Mouse (Mus musculus): ENCODE measurements around the gene Rad51. TPM values are rescaled to one million over a fixed set of nuclear protein-coding genes. Genes with fewer than 3 reads are reported as not detected.

Gene Rad51
- polyA plus RNA-seq, 1 experiment from 2014 or later: 39.6 TPM

GRCm38 (mm10) chr2:119176761-119177160 lies 64.2 kb downstream of the Rad51 start:
- Histone ChIP-seq H3K4me1 (ENCODE audit: control insufficient read depth, insufficient read depth, low read length) (peaks cover 27% of the 10 kb centered on the region), H3K4me3 (ENCODE audit: low read depth, low read length) (no peak overlapping the region), H3K36me3 (ENCODE audit: control insufficient read depth, insufficient read depth, low read length) (no peaks in the 10 kb centered on the region; the same call in 1 of the 2 replicates), H3K27ac (ENCODE audit: low read depth, low read length) (no peak overlapping the region), H3K9ac (ENCODE audit: low read depth, low read length) (no peak overlapping the region), H3K27me3 (ENCODE audit: control insufficient read depth, insufficient read depth, low read length) (no peaks in the 10 kb centered on the region), H3K4me2 (no peak overlapping the region), H3K9me3 (replicated peaks; ENCODE audit: control insufficient read depth, low read length) (no peaks in the 10 kb centered on the region)
- WGBS (ENCODE audit: insufficient replicate concordance): 58% methylated on average over 3 of the region's 3 CpGs
- ATAC-seq (replicated peaks; ENCODE audit: insufficient number of reproducible peaks, low FRiP score, low TSS enrichment): no peak

GRCm38 (mm10) chr2:119177384-119177939 lies 64.9 kb downstream of the Rad51 start:
- H3K4me3 ChIP-seq (ENCODE audit: low read depth, low read length): no peak overlapping the region
- no peak overlapping the region for H3K27ac ChIP-seq (ENCODE audit: low read depth, low read length)
- H3K9ac ChIP-seq (ENCODE audit: low read depth, low read length): no peak overlapping the region
- 84% methylated on average over 5 of the region's 5 CpGs for WGBS (ENCODE audit: insufficient replicate concordance)
- H3K36me3 ChIP-seq (ENCODE audit: control insufficient read depth, insufficient read depth, low read length): no peaks in the 10 kb centered on the region; the same call in 1 of the 2 replicates
- no peaks in the 10 kb centered on the region for H3K9me3 ChIP-seq (replicated peaks; ENCODE audit: control insufficient read depth, low read length)
- ATAC-seq (replicated peaks; ENCODE audit: insufficient number of reproducible peaks, low FRiP score, low TSS enrichment): no peak
- H3K27me3 ChIP-seq (ENCODE audit: control insufficient read depth, insufficient read depth, low read length): no peaks in the 10 kb centered on the region
- H3K4me1 ChIP-seq (ENCODE audit: control insufficient read depth, insufficient read depth, low read length): peaks cover 20% of the 10 kb centered on the region
- H3K4me2 ChIP-seq: no peak overlapping the region

DNA sequence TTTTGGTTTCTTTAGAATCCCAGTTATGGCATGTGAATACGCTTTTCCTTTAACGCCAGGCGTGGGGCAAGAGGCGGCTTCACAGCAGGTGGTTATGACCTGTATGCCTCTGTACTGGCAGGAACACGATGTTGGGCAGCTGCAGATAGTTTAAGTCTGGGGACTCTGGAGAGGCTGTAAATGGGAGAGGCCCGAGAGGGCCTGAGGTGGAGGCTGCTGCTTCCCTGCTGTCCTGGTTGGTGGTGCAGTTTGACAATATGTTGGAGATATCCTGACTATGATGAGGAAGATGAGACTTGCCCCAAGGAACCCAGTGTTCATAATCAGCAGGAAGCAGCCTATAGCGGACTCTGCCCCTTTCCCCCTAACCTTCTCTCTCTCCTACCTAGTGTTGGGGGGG lies 70.3 kb downstream of the Rad51 start:
- H3K4me3 ChIP-seq (ENCODE audit: low read depth, low read length): no peak overlapping the region
- H3K9ac ChIP-seq (ENCODE audit: low read depth, low read length): no peak overlapping the region
- no peak for ATAC-seq (replicated peaks; ENCODE audit: insufficient number of reproducible peaks, low FRiP score, low TSS enrichment)
- no peak overlapping the region for H3K27ac ChIP-seq (ENCODE audit: low read depth, low read length)
- H3K4me2 ChIP-seq: no peak overlapping the region
- H3K4me1 ChIP-seq (ENCODE audit: control insufficient read depth, insufficient read depth, low read length): no peaks in the 10 kb centered on the region
- 83% methylated on average over 7 of the region's 7 CpGs for WGBS (ENCODE audit: insufficient replicate concordance)
- no peaks in the 10 kb centered on the region for H3K27me3 ChIP-seq (ENCODE audit: control insufficient read depth, insufficient read depth, low read length)
- peaks cover 3% of the 10 kb centered on the region; the same call in 1 of the 2 replicates for H3K36me3 ChIP-seq (ENCODE audit: control insufficient read depth, insufficient read depth, low read length)
- no peaks in the 10 kb centered on the region for H3K9me3 ChIP-seq (replicated peaks; ENCODE audit: control insufficient read depth, low read length)

DNA sequence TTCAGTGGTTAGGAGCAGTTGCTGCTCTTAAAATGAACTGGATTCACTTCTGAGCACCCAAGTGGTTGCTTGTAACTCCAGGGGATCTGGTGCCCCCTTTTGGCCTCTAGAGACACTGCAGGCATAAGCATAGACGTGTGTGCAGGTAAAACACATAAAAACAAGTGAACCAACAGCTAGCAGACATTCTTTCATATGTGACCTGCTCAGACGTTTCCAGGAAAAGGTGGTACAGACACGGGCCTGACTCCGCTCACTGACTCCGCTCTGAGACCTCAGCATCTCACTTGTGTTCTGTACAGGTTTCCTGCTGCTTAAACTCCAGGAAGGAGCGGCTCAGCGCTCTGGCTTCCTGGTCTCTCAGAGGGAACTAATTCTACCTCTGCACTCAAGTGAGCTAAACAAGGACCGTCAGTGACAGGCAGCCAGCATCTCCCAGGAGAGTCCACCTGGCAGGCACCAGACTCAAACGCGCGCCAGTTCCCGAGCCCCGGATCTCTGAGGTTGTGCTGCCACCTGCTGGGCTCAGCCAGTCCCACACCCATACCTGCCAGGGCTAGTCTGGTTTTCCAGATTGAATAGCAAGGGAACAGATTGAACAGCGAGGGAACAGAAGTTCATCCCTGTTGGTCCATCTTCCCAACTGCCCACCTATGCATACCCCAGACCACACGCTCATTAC lies 76.6 kb downstream of the Rad51 start:
- Histone ChIP-seq H3K4me2 (peak overlapping the region; percentile 85), H3K9ac (ENCODE audit: low read depth, low read length) (no peak overlapping the region), H3K36me3 (ENCODE audit: control insufficient read depth, insufficient read depth, low read length) (0 out of 2 replicates have a peak, but pooled peaks cover 3% of the 10 kb centered on the region), H3K4me3 (ENCODE audit: low read depth, low read length) (peak overlapping the region; percentile 25), H3K27ac (ENCODE audit: low read depth, low read length) (no peak overlapping the region), H3K9me3 (replicated peaks; ENCODE audit: control insufficient read depth, low read length) (no peaks in the 10 kb centered on the region), H3K27me3 (ENCODE audit: control insufficient read depth, insufficient read depth, low read length) (no peaks in the 10 kb centered on the region), H3K4me1 (ENCODE audit: control insufficient read depth, insufficient read depth, low read length) (no peaks in the 10 kb centered on the region)
- ATAC-seq (replicated peaks; ENCODE audit: insufficient number of reproducible peaks, low FRiP score, low TSS enrichment): peak; percentile 61; the same call in 1 of the 2 replicates
- 6% methylated on average over 15 of the region's 15 CpGs for WGBS (ENCODE audit: insufficient replicate concordance)

DNA sequence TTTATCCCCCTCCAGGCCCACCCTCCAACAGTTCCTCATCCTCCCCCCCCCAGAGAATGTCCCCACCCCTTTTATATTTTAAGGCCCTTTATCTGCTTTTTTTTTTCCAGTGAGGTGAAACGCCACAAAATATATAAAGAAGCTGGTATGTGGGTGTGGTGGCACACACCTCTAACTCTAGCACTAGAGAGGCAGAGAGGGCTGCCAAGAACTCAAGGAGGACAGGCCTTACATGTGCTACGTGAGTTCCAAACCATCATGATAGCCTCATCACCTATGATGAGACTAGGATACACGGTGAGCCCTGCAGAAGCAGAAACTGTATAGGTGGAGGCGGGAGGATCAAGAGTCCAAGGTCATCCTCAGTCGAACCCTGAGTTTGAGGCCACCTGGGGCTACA lies 78.4 kb downstream of the Rad51 start:
- no peak overlapping the region for H3K4me2 ChIP-seq
- no peaks in the 10 kb centered on the region for H3K27me3 ChIP-seq (ENCODE audit: control insufficient read depth, insufficient read depth, low read length)
- H3K4me1 ChIP-seq (ENCODE audit: control insufficient read depth, insufficient read depth, low read length): no peaks in the 10 kb centered on the region
- 79% methylated on average over 5 of the region's 5 CpGs for WGBS (ENCODE audit: insufficient replicate concordance)
- no peak overlapping the region for H3K27ac ChIP-seq (ENCODE audit: low read depth, low read length)
- ATAC-seq (replicated peaks; ENCODE audit: insufficient number of reproducible peaks, low FRiP score, low TSS enrichment): no peak
- no peaks in the 10 kb centered on the region for H3K9me3 ChIP-seq (replicated peaks; ENCODE audit: control insufficient read depth, low read length)
- H3K36me3 ChIP-seq (ENCODE audit: control insufficient read depth, insufficient read depth, low read length): no peaks in the 10 kb centered on the region
- H3K9ac ChIP-seq (ENCODE audit: low read depth, low read length): no peak overlapping the region
- no peak overlapping the region for H3K4me3 ChIP-seq (ENCODE audit: low read depth, low read length)

GRCm38 (mm10) chr2:119194140-119194539 lies 81.5 kb downstream of the Rad51 start:
- no peak overlapping the region for H3K27ac ChIP-seq (ENCODE audit: low read depth, low read length)
- no peaks in the 10 kb centered on the region for H3K36me3 ChIP-seq (ENCODE audit: control insufficient read depth, insufficient read depth, low read length)
- no peaks in the 10 kb centered on the region for H3K27me3 ChIP-seq (ENCODE audit: control insufficient read depth, insufficient read depth, low read length)
- H3K4me2 ChIP-seq: no peak overlapping the region
- no peak overlapping the region for H3K4me3 ChIP-seq (ENCODE audit: low read depth, low read length)
- H3K9ac ChIP-seq (ENCODE audit: low read depth, low read length): no peak overlapping the region
- 84% methylated on average over 5 of the region's 5 CpGs for WGBS (ENCODE audit: insufficient replicate concordance)
- peaks cover 8% of the 10 kb centered on the region; the same call in 1 of the 2 replicates for H3K4me1 ChIP-seq (ENCODE audit: control insufficient read depth, insufficient read depth, low read length)
- ATAC-seq (replicated peaks; ENCODE audit: insufficient number of reproducible peaks, low FRiP score, low TSS enrichment): no peak
- no peaks in the 10 kb centered on the region for H3K9me3 ChIP-seq (replicated peaks; ENCODE audit: control insufficient read depth, low read length)

DNA sequence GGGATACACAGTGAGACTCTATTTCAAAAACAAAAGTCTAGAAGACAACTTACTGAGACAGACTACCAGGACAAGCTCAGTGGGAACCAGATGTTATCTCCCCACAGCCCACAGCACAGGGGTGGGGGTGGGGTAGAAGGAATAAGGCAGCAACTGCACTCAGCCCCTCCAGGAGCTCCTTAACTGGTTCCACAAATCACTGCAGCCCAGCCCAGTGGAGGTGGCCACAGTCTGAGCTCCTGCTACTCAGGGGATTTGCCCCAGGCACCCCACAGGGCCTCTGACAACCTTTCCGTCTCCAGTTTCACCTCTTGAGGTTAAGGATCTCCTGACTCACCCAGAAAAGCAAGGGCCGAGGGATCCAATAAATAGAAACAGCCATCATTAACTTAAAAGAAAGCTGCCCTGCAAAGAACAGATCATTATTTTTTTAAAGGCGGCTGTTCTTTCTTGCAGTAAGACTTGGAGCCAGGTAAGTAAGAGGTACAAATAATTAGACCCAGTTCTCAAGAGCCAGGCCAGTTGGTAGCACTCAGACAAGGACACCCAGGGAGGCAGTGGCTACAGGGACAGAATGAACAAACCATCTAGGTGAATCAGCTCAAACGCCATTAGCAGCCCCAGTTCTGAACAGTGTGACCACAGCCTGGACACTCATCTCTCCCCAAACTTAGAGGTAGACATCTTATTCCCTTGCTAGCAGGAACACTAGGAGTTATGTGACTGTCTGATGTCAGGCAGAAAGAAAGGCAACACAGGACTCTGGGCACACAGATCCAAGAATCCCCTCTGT lies 83.9 kb downstream of the Rad51 start:
- no peak overlapping the region for H3K4me2 ChIP-seq
- 23% methylated on average over 4 of the region's 4 CpGs for WGBS (ENCODE audit: insufficient replicate concordance)

More for the DNA sequence above, 83.9 kb downstream of the Rad51 start:
- Histone ChIP-seq H3K27me3 (ENCODE audit: control insufficient read depth, insufficient read depth, low read length) (no peaks in the 10 kb centered on the region), H3K27ac (ENCODE audit: low read depth, low read length) (no peak overlapping the region), H3K4me3 (ENCODE audit: low read depth, low read length) (no peak overlapping the region), H3K4me1 (ENCODE audit: control insufficient read depth, insufficient read depth, low read length) (peaks cover 8% of the 10 kb centered on the region; the same call in 1 of the 2 replicates), H3K9ac (ENCODE audit: low read depth, low read length) (no peak overlapping the region), H3K9me3 (replicated peaks; ENCODE audit: control insufficient read depth, low read length) (no peaks in the 10 kb centered on the region), H3K36me3 (ENCODE audit: control insufficient read depth, insufficient read depth, low read length) (no peaks in the 10 kb centered on the region)
- no peak for ATAC-seq (replicated peaks; ENCODE audit: insufficient number of reproducible peaks, low FRiP score, low TSS enrichment)

Measured in heart, embryonic 11.5 days (tissue).